Mouse (Mus musculus) heart, embryonic 14.5 days (tissue): ENCODE measurements around the gene Cacna1e. TPM values are rescaled to one million over a fixed set of nuclear protein-coding genes. Genes with fewer than 3 reads are reported as not detected.

Experiments
- ATAC-seq: fragments of 200-750 bp; cut with Nextera tagmentation; 2 replicates; pipeline ENCODE4 v1.8.0; 2017; ENCODE audit warnings: low read depth, moderate TSS enrichment; ENCODE audit not compliant: insufficient number of reproducible peaks, insufficient read depth, low FRiP score
- H3K27ac ChIP-seq, 2 experiments: fragments of 200-500 bp in 1 of 2; fragments of 300-500 bp in 1 of 2; sonication (generic) in 1 of 2; replicated peaks in 1 of 2; 2 replicates each; pipeline ENCODE4 v1.5.1; 2012 to 2014; ENCODE audit warnings: low read depth in 2 of 2, low read length in 2 of 2, control low read depth in 1 of 2, mild to moderate bottlenecking in 1 of 2, mixed read lengths in 1 of 2; ENCODE audit not compliant: control insufficient read depth in 1 of 2, insufficient read depth in 1 of 2
- H3K27me3 ChIP-seq: fragments of 300-500 bp; sonication (generic); 2 replicates; pipeline ENCODE4 v1.6.1; 2014; ENCODE audit warnings: mild to moderate bottlenecking, low read length, control low read depth; ENCODE audit not compliant: control insufficient read depth, insufficient read depth
- H3K36me3 ChIP-seq: fragments of 300-500 bp; sonication (generic); 2 replicates; pipeline ENCODE4 v1.6.1; 2014; ENCODE audit warnings: mild to moderate bottlenecking, control low read depth, low read length, mixed read lengths; ENCODE audit not compliant: control insufficient read depth, insufficient read depth
- H3K4me1 ChIP-seq, 2 experiments: fragments of 200-500 bp in 1 of 2; fragments of 300-500 bp in 1 of 2; sonication (generic) in 1 of 2; 2 replicates each; pipeline ENCODE4 v1.6.1; 2012 to 2014; ENCODE audit warnings: low read length in 2 of 2, control low read depth in 1 of 2, mixed read lengths in 1 of 2; ENCODE audit not compliant: control insufficient read depth in 2 of 2, insufficient read depth in 2 of 2
- H3K4me2 ChIP-seq: fragments of 300-500 bp; sonication (generic); 2 replicates; pipeline ENCODE4 v1.6.1; 2014; ENCODE audit warnings: mild to moderate bottlenecking, low read length
- H3K4me3 ChIP-seq, 2 experiments: fragments of 200-500 bp in 1 of 2; fragments of 300-500 bp in 1 of 2; sonication (generic) in 1 of 2; 2 replicates each; pipeline ENCODE4 v1.5.1; 2012 to 2014; ENCODE audit warnings: low read length in 2 of 2, mild to moderate bottlenecking in 2 of 2, control low read depth in 1 of 2, low read depth in 1 of 2, moderate library complexity in 1 of 2; ENCODE audit not compliant: control insufficient read depth in 1 of 2, insufficient read depth in 1 of 2
- H3K9ac ChIP-seq: fragments of 300-500 bp; sonication (generic); 2 replicates; pipeline ENCODE4 v1.6.1; 2014; ENCODE audit warnings: mild to moderate bottlenecking, low read length
- H3K9me3 ChIP-seq: fragments of 300-500 bp; sonication (generic); 2 replicates; pipeline ENCODE4 v1.6.1; 2016; ENCODE audit warnings: low read length, control low read depth; ENCODE audit not compliant: control insufficient read depth
- WGBS: fragments of 180-500 bp; shearing (Covaris S2); extraction: QIAGEN DNeasy Blood & Tissue Kit; methylation state at CpG from one replicate; pipeline ENCODE4 v1.1.7; 2014; 5-methylcytosine and 5-hydroxymethylcytosine counted together
- polyA plus RNA-seq: library from polyadenylated mRNA; unstranded; fragments of >200 nt; fragmentation: Nextera tagmentation; extraction: Ambion mirVana; gene quantifications from 2 replicates; pipeline ENCODE4 v1.2.1, GENCODE M21; 2014

The Cacna1e gene
- polyA plus RNA-seq, 1 experiment from 2014 or later: 0.22 TPM

- 52% methylated on average over 7 of the region's 7 CpGs for WGBS
- ATAC-seq: no peak
These were observed 266.4 kb downstream of the Cacna1e start for GRCm38 (mm10) chr1:154617743-154618455.

GRCm38 (mm10) chr1:154615759-154616158 lies 268.5 kb downstream of the Cacna1e start:
- Histone ChIP-seq H3K4me1 (no peaks in the 10 kb centered on the region), H3K27ac (no peak overlapping the region), H3K9me3 (no peaks in the 10 kb centered on the region), H3K4me3 (no peak overlapping the region), H3K36me3 (no peaks in the 10 kb centered on the region), H3K9ac (no peak overlapping the region), H3K27me3 (no peaks in the 10 kb centered on the region), H3K4me2 (no peak overlapping the region)
- no peak for ATAC-seq
- 81% methylated on average over 7 of the region's 7 CpGs for WGBS

More at GRCm38 (mm10) chr1:154617743-154618455, 266.4 kb downstream of the Cacna1e start:
- no peak overlapping the region for H3K4me3 ChIP-seq
- no peaks in the 10 kb centered on the region for H3K27me3 ChIP-seq
- H3K9me3 ChIP-seq: no peaks in the 10 kb centered on the region
- H3K36me3 ChIP-seq: no peaks in the 10 kb centered on the region
- H3K27ac ChIP-seq: no peak overlapping the region
- H3K4me1 ChIP-seq: no peaks in the 10 kb centered on the region
- H3K9ac ChIP-seq: no peak overlapping the region
- no peak overlapping the region for H3K4me2 ChIP-seq

- no peaks in the 10 kb centered on the region for H3K36me3 ChIP-seq
- H3K4me2 ChIP-seq: no peak overlapping the region
- H3K27me3 ChIP-seq: no peaks in the 10 kb centered on the region
- H3K4me1 ChIP-seq: no peaks in the 10 kb centered on the region; a peak in 1 of 4 replicates
- 65% methylated on average over 4 of the region's 4 CpGs for WGBS
- no peaks in the 10 kb centered on the region for H3K9me3 ChIP-seq
- no peak overlapping the region for H3K4me3 ChIP-seq
- H3K27ac ChIP-seq: no peak overlapping the region
- H3K9ac ChIP-seq: no peak overlapping the region
- no peak for ATAC-seq
These were observed 275.8 kb downstream of the Cacna1e start for GRCm38 (mm10) chr1:154608516-154608915.

- no peak for ATAC-seq
- 60% methylated on average over 3 of the region's 3 CpGs for WGBS
- no peaks in the 10 kb centered on the region; a peak in 1 of 4 replicates for H3K4me1 ChIP-seq
- no peak overlapping the region for H3K27ac ChIP-seq
- no peak overlapping the region for H3K4me2 ChIP-seq
- H3K4me3 ChIP-seq: no peak overlapping the region
- no peaks in the 10 kb centered on the region for H3K27me3 ChIP-seq
- no peaks in the 10 kb centered on the region for H3K36me3 ChIP-seq
- no peak overlapping the region for H3K9ac ChIP-seq
- no peaks in the 10 kb centered on the region for H3K9me3 ChIP-seq
These were observed 276.9 kb downstream of the Cacna1e start for GRCm38 (mm10) chr1:154607406-154607805.

- no peaks in the 10 kb centered on the region for H3K36me3 ChIP-seq
- no peak overlapping the region for H3K27ac ChIP-seq
- H3K27me3 ChIP-seq: no peaks in the 10 kb centered on the region
- no peak overlapping the region for H3K4me2 ChIP-seq
- 82% methylated on average over 2 of the region's 2 CpGs for WGBS
- H3K4me1 ChIP-seq: no peaks in the 10 kb centered on the region; a peak in 1 of 4 replicates
- no peak overlapping the region for H3K9ac ChIP-seq
- no peak overlapping the region for H3K4me3 ChIP-seq
- H3K9me3 ChIP-seq: no peaks in the 10 kb centered on the region
- ATAC-seq: no peak
These were observed 278.7 kb downstream of the Cacna1e start for GRCm38 (mm10) chr1:154605601-154606000.

- Histone ChIP-seq H3K27me3 (no peaks in the 10 kb centered on the region), H3K4me3 (no peak overlapping the region), H3K9ac (no peak overlapping the region), H3K36me3 (no peaks in the 10 kb centered on the region), H3K4me2 (no peak overlapping the region), H3K9me3 (no peaks in the 10 kb centered on the region), H3K27ac (no peak overlapping the region), H3K4me1 (no peaks in the 10 kb centered on the region; a peak in 1 of 4 replicates)
- no peak for ATAC-seq
These were observed 280.5 kb downstream of the Cacna1e start for GRCm38 (mm10) chr1:154603781-154604180.

GRCm38 (mm10) chr1:154602531-154602930 lies 281.8 kb downstream of the Cacna1e start:
- Histone ChIP-seq H3K4me3 (no peak overlapping the region), H3K9me3 (no peaks in the 10 kb centered on the region), H3K36me3 (no peaks in the 10 kb centered on the region), H3K4me1 (no peaks in the 10 kb centered on the region), H3K27me3 (no peaks in the 10 kb centered on the region), H3K27ac (no peak overlapping the region), H3K9ac (no peak overlapping the region), H3K4me2 (no peak overlapping the region)
- 80% methylated on average over 1 of the region's 1 CpGs for WGBS
- ATAC-seq: no peak

- Histone ChIP-seq H3K4me1 (no peaks in the 10 kb centered on the region), H3K9ac (no peak overlapping the region), H3K27ac (no peak overlapping the region), H3K9me3 (no peaks in the 10 kb centered on the region), H3K27me3 (no peaks in the 10 kb centered on the region), H3K4me3 (no peak overlapping the region), H3K36me3 (no peaks in the 10 kb centered on the region), H3K4me2 (no peak overlapping the region)
- 78% methylated on average over 3 of the region's 3 CpGs for WGBS
- no peak for ATAC-seq
These were observed 301.8 kb downstream of the Cacna1e start for GRCm38 (mm10) chr1:154582516-154582915.
